Mouse (Mus musculus): ENCODE data around the gene Rad23b. TPM values are rescaled to one million over a fixed set of nuclear protein-coding genes. Genes with fewer than 3 reads are reported as not detected.

Gene Rad23b
- 347 and 600 TPM in 2 replicates for polyA plus RNA-seq (2012)

DNA sequence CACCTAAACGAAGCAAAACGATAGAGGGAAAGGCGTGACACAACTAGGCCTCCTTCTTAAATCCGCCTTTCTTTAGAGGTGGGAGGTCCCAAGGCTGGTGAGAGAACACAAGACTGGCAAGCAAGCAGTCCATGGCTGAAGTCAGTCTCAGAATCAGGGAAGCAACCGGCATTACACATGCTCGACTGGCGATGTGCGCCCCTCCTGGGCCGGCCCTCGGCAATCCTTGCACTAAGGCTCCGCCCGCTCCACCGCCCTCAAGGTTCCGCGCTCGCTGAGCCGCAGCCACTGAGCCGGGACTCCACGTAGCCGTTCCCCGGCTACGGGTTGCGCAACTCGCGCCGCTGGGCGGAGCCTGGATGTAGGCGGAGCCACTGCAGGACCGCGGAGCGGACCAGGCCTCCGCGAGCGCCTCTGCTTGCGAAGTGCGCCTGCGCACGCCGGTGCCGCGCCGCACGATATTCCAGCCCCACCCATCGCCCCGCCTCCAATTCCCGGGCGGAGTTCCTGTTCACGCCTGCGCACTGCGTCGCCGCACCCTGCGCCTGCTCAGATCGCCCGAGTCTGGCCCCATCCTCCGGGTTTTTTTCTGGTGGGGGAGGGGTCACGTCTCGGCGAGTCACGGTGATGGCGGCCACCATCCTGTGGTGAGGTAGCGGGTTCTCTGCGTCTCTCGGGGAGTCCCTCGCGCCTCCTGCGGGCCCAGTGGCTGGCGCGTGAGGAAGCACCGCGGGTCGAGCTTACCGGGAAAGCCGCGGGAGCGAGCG lies at the start of gene Rad23b:
Gene Rad23b, plus strand, starts transcription at position 592 of the 767 bp plus-strand sequence.
- no peak for TF ChIP-seq GATA1 (IDR thresholded peaks at IDR 0.05; ENCODE audit: low read length)

GRCm38 (mm10) chr4:55304121-55304520 lies 45.7 kb upstream of the Rad23b start:
- no peak for TF ChIP-seq GATA1 (IDR thresholded peaks at IDR 0.05; ENCODE audit: low read length)

- no peak for TF ChIP-seq GATA1 (IDR thresholded peaks at IDR 0.05; ENCODE audit: low read length)
These were observed 43.2 kb upstream of the Rad23b start for GRCm38 (mm10) chr4:55306636-55307035.

DNA sequence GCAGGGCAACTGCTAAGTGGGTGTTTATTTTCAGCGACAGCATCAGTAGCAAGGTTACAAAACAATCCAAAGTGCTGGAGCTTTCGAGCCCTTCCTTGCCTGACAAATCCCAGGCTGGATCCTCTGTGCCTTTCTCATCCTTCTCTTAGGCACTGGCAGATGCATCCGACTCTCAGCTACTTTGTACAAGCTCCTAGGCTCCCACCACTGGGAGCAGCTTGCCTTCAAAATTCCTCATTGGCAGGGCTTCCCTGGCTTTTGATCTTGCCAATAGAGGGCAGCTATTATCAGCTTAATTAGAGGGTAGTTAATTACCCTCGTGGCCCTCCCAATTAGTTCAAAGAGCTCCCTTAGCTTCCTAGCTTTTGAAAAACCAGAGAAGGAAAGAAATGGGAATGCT lies 33.1 kb upstream of the Rad23b start:
- TF ChIP-seq GATA1 (IDR thresholded peaks at IDR 0.05; ENCODE audit: low read length): no peak

DNA sequence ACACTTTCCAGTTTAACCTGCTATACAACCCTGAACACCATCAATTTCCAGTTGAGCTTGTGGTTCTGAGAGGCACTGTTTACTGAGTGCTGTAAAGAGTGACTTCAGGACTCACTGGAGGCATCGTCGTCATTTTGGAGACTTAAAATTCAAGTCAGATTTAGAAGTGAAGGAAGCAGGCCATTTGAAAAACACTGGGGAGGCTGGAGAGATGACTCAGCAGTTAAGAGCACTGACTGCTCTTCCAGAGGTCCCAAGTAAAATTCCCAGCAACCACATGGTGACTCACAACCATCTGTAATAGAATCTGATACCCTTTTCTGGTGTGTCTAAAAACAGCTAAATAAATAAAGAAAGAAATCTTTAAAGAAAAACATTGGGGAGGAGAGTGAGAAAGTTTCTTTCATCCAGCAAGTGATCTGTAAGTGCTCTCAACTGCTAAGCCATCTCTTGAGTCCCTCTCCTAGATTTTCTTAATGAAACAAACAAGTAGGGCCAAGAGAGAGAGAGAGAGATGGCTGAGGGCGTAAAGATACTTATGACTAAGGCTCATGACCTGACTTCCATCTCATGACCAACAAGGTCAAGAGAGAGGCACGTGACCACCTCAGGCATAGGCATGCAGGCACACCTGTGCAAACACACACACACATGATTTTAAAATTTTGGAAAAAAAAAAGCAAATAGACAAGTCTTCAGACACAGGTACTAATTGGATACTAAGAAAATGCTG lies 23.9 kb upstream of the Rad23b start:
- no peak for TF ChIP-seq GATA1 (IDR thresholded peaks at IDR 0.05; ENCODE audit: low read length)

- no peak for TF ChIP-seq GATA1 (IDR thresholded peaks at IDR 0.05; ENCODE audit: low read length)
These were observed 22.3 kb upstream of the Rad23b start for GRCm38 (mm10) chr4:55327508-55327907.

DNA sequence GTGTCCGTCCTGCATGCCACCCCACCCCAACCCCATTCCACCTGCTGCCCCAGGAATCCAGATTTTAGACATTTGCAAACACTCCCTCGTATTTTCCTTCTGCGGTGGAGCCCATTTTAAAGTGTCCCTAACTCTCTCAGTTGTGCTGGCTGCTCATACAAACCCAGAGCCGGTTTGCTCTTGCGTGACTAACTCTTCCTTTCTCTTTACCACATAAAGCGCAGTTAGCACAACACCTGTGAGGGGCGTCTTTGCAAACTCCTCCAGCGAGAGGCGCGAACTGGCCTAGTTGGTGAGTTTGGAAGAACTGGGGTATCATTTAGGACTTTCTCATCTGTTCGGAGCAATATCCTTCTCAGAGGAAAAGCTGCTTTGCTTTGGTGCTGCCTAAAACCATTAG lies 21.4 kb upstream of the Rad23b start:
- no peak for TF ChIP-seq GATA1 (IDR thresholded peaks at IDR 0.05; ENCODE audit: low read length)

- TF ChIP-seq GATA1 (IDR thresholded peaks at IDR 0.05; ENCODE audit: low read length): no peak
These were observed 20.1 kb upstream of the Rad23b start for GRCm38 (mm10) chr4:55329621-55330346.

DNA sequence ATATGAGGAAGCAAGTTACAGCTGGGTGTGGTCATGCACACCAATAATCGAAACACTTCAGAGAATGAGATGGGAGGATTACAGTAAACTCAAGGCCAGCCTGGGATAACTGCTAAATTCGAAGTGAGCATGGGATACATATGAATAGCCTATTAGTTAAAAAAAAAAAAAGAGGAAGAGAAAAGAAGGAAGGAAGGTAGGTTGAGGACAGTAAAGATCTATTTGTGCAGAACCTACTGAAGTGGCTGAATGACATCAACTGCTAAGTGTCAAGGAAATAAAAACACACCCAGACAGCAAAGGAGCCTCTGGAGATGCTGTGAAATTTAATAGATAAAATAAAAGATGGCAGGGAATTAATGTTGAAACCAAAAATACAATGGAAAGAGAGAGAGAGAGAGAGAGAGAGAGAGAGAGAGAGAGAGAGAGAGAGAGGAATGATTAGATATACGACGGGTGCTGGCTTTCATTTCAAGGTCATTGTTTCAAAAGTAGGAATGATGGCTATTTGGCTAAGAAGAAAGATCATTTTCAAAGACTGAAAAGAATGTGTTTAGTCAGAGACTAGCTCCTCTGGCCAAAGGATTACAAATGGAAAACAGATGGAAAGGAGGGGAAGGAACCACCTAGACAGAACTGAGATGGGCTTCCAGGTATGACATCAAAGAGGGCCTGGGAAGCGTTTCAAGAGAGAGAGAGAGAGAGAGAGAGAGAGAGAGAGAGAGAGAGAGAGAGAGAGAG lies 14.6 kb upstream of the Rad23b start:
- TF ChIP-seq GATA1 (IDR thresholded peaks at IDR 0.05; ENCODE audit: low read length): no peak

DNA sequence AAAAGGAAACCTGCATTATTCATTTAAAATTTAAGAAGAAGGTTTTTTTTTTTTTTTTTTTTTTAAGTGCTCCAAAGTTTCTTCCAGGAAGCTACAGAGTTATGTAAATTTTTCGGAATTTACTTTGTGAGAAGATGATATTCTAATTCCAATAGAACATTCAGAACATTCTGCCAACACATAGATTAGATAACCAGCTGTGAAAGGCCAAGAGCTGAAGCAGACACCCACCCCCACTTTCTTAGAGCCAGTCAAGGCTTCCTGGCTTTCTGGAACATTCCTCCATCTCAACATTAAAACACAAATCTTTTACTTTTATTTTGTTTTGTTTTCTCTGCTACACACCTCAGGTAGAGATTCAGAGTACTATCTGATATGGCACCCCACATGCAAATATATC lies 10.9 kb upstream of the Rad23b start:
- TF ChIP-seq GATA1 (IDR thresholded peaks at IDR 0.05; ENCODE audit: low read length): no peak

DNA sequence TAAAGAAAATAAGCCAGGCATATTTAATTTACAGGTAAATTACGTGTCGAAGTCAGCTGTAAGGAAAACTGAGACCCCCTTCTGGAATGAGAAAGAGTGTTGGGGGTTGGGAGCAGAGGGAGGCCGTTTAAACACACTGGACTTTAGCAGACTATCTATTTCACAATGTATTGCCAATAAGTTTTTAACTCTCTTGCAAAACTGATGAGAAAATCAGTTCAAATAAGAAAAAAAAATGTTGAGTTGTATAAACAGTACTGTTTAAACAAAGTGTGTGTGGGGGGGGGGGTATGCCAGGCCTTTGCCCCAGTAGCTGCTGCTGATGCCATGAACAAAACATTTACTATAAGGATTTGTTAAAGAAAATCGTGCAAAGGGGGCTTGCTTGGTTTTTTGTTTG lies 10.5 kb upstream of the Rad23b start:
- no peak for TF ChIP-seq GATA1 (IDR thresholded peaks at IDR 0.05; ENCODE audit: low read length)

- no peak for TF ChIP-seq GATA1 (IDR thresholded peaks at IDR 0.05; ENCODE audit: low read length)
These were observed 8.0 kb upstream of the Rad23b start for GRCm38 (mm10) chr4:55341797-55342196.

GRCm38 (mm10) chr4:55342602-55343001 lies 7.2 kb upstream of the Rad23b start:
- no peak for TF ChIP-seq GATA1 (IDR thresholded peaks at IDR 0.05; ENCODE audit: low read length)

DNA sequence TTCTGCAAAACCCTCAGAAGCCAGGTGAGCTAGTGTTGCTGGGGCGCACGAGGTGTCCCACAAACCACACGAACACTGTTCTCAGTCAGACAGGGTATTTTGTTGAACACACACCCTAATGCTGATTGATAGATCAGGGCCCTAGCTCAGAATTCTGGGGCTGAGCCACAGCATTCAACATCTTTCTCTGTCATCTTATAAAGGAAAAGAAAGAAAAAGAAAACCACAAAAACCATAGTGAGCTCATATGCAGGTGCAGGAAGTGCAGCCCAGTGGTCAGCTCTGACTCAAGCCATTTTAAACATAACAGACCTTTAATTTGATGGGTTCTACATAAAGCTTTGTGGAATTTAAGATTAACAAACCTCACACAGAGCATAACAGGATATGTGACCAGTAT lies 6.6 kb upstream of the Rad23b start:
- TF ChIP-seq GATA1 (IDR thresholded peaks at IDR 0.05; ENCODE audit: low read length): no peak

DNA sequence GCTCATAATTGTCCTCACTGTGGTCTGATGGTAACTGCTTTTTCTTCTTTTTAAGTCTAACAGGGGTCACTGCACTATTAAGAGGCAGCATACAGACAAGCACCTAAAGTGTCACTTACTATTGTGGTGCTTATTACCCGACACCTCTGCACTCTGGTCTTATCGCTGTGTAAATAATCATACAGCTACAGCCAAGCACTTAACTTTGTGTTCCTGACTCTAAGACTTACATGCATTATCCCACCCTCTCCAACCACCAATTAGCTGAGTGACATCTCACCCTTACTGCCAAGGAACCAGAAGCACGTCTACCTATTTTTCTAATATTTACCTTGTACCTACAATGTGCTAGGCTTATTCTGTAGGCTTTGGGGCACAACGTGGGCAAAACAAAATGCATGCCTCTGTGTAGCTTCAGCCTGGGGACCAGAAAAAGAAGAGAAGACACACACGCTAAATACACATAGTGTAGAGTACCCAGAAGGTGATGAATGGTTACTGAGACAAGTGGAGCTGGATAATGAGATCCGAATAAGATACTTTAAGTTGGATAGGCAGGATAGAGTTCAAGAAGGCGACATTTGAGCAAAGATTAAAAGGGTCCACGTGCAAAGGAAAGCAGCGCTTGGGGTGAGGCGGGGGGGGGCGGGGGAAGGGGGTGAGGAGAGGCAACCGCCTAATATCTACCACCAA lies 938 bp upstream of the Rad23b start:
- no peak for TF ChIP-seq GATA1 (IDR thresholded peaks at IDR 0.05; ENCODE audit: low read length)
